Mouse (Mus musculus) liver, adult (tissue): ENCODE data around the gene Cnnm2.

Experiments used
- GATA4 ChIP-seq: IDR thresholded peaks from 2 replicates; pipeline ENCODE4 v1.6.1; 2014; ENCODE audit warnings: mild to moderate bottlenecking, low read length; ENCODE audit not compliant: insufficient replicate concordance

Cnnm2 gene

DNA sequence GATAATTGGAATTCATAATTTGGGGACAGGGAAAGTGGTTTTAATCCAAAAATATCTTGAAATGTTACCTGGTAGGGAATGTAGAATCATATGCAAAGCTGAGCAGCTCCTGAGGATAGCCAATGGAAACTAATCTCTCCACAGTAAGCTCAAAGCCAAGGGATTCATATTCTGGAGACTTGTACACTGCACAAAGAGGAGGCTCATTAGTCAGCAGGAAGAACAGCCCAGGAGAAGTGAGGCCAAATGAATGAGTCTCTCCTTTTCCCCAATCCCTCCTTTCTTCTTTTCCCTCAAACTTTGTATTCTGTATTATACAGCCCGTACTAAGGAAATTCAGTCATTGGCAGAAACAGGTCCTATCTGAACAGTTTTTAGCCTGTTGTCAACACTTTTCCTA is 143.5 kb downstream of the Cnnm2 start:
- TF ChIP-seq GATA4, result no peak

GRCm38 (mm10) chr19:46905383-46905782 is 144.0 kb downstream of the Cnnm2 start:
- TF ChIP-seq GATA4, result no peak

- no peak for TF ChIP-seq GATA4
Measured at GRCm38 (mm10) chr19:46905971-46906370, 144.6 kb downstream of the Cnnm2 start.

DNA sequence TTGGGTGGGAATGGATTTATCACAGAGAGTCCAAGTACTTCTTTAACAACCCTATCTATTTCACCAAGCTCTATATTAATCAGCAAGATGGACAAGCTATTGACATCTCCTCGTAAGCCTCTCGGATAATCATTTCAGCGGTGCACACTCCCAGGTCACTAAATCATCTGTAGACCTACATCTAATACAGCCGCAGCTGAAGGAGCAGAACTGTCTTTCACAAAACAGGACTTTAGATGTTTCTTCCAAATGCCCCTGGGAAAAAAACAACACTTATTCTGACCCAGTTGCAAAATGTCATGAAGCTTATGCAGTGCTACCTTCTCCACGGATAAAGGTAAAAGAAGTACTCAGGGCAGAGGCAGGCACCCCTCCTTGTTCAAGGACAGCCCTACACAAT is 146.8 kb downstream of the Cnnm2 start:
- TF ChIP-seq GATA4, result no peak

DNA sequence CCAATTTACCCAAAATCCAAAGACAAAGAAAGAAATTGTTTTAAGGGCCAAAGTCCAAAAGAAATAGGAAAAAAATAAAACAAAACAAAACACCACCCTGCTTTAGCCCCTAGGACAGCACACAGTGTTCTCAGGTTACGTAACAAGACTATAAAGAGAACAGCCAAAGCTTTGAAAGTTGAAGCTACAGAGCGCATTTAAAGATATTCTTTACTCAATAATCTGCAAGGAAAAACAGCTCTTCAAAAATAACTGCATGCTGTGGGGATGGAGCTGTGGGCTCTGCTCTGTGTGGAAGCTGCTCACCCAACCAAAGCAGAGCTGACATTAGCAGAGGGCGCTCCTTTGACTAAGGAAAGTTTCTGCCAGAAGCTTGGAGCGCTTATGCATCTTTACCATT is 147.6 kb downstream of the Cnnm2 start:
- no peak for TF ChIP-seq GATA4

GRCm38 (mm10) chr19:46911492-46911891 is 150.1 kb downstream of the Cnnm2 start:
- TF ChIP-seq GATA4, result no peak

GRCm38 (mm10) chr19:46913626-46914025 is 152.2 kb downstream of the Cnnm2 start:
- no peak for TF ChIP-seq GATA4

GRCm38 (mm10) chr19:46915406-46916080 is 154.1 kb downstream of the Cnnm2 start:
- TF ChIP-seq GATA4, result no peak

GRCm38 (mm10) chr19:46920571-46920970 is 159.2 kb downstream of the Cnnm2 start:
- TF ChIP-seq GATA4, result no peak

DNA sequence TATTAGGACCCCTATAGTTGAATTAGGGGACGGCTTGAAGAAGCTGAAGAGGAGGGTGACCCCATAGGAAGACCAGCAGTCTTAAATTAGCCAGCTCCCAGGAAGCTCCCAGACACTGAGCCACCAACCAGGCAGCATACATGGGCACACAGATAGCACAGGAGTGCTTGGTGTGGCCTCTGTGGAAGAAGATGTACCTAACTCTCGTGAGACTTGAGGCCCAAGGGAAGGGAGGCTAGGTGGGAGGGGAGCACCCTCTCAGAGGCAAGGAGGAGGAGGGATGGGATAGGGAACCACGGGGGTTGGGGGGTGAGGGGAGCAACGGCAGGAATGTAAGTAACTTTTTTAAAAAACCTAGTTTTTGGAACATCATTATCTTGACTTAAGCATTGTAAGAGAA is 165.0 kb downstream of the Cnnm2 start:
- no peak for TF ChIP-seq GATA4

DNA sequence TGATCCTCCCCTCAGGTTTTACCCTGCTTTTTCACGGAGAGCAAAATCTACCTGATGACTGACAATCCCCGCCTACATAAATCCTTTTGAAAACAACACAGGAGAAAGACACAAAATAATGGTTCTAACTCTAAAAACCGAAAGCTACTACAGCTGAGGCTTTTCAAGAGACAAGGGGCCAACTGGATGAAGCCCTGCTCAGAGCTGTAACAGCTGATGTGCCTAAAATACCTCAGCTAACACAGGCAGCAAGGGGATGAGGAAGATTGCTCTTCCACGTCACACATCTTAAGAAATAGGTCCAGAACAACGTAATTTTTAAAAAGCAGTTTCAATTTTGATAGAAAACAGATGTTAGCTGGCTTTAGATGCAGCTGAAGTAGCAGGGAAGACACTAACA is 165.6 kb downstream of the Cnnm2 start:
- no peak for TF ChIP-seq GATA4

GRCm38 (mm10) chr19:46928136-46928535 is 166.7 kb downstream of the Cnnm2 start:
- TF ChIP-seq GATA4, result no peak

GRCm38 (mm10) chr19:46929044-46929587 is 167.7 kb downstream of the Cnnm2 start:
- no peak for TF ChIP-seq GATA4
